Mouse (Mus musculus): Measurements from ENCODE around the gene Ihh.

Gene Ihh

DNA sequence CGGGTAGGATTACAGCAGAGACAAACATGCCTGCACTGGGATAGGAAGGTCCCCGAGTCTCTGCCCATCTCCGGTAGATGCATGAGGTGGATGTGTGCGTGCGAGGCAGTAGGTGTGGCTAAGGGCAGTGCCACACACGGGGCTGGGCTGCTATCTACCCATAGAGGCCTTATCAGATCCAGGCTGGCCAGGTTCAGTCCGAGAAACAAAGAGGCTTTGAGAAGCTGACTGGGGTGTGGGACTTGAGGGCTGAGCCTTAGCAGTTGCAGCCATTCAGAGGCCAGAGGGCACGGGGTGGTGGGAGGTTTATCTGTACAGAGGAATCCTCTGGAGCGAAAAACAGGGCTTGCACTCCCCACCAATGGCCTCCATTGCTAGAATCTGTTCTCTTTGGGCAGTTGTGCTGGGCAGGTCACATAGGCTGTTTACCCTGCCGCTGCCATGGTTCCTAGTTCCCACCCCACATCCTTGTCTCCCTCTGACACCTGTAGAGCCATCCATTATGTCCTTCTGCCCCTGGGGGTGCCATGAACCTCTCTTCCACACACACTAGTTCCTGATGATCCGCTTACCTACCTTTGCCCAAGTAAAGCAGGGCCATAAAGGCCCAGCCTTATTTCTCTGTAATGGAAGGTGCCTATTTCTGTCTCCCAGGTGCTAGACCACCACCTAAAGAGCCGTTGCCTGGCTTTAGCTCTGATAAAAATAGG, 9.7 kb downstream of the Ihh start:
- DNase-seq: no peak

DNA sequence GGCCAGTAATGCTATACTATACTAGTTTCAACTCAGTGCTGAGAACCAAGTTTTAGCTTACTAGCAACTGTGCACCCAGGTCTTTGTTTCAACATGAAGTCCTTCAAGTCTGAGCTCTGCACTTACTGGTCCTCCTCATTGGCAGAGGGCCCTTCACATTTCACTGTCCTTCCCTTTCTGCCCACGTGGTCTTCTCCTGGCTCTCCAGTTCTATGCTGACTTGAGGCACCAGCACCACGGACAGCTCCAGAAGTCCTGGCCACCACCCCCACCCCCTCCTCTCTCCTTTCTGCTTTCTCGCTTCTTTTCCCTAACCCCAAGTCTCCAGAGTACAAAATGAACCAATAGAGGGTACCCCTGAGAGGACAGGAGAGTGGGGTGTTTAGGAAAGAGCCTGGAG, 11.7 kb downstream of the Ihh start:
- DNase-seq: no peak

DNA sequence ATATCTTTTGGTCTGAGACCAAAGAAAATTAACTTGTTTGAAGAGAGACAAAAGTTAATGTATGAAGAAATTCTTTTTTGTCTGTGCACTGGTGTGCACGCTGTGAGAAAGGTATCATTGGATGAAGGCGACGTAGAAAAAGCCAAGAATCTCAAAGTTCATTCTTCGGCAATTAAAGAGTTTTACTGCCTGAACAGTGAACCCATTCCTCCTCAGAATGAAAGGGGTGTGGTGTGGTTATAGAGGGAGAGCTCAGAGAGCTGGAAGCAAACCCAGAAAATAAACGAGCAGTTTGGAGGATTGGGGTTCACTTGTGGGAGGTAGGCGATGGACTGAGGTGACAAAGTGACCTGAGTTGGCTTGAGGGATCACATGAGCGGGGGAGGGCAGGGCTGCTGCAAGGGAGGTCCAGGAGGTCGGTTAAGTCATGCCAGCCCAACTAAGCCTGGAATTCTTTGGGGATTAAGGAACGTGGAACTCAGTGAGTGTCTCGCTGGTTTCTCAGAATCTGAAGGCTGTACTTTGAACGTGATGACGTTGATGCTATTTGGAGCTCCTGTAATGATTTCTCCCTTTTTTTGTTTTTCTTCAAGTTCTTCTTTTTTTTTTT, 15.1 kb downstream of the Ihh start:
- DNase-seq: no peak

DNA sequence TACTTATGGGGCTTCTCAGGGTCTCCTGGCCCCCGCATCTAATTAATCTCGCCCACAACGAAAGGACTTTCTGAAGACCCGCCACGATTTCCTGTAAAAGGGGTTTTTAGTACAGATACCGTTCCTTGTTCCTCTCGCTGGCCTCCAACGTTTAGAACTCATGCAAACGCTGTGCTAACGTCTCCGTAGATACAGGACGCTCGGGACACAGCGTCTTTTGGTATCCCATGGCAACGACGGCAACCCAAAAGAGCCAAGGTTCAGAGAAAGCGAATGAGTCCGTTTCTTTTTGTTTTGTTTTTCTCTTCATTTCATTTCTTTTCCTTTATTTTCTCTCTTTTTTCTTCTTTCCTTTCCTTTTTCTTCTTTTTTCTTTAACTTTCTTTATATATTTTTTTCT, 16.1 kb downstream of the Ihh start, which contains the start of gene Cfap65:
Gene Cfap65, minus strand, starts transcription at position 198 of the 400 bp plus-strand sequence.
- no peak for DNase-seq

DNA sequence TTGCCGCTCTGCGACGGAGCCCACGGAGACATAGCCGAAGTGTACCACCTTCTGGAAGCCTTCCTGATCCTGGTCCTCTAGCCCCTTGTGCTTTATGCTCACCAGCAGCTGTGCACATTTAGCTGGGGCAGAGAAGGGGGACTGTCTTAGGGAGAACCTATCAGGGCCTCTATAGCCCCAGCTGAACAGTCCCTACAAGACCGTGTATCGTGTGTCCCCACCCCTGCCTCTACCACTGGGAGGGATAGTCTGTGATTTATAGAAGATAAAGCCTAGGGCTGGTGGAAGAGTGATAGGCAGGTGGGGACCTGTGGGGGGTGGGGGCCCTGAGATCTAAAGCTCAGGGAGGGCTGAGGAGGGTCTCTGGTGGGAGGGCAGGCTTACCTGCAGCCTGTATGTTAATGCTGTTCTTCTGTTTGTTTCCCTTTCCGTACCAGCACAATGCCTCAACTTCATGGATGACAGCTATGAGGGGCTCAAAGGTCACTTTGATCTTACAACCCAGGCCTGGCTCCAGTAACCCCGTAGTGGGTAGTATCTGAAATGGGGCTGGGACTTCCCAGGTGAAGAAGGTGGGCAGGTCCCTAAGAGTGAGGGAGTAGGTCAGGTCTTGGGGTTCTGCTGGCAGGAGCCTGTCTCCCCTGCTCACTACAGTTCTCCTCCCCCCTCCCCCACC, 23.7 kb downstream of the Ihh start:
- DNase-seq: no peak

DNA sequence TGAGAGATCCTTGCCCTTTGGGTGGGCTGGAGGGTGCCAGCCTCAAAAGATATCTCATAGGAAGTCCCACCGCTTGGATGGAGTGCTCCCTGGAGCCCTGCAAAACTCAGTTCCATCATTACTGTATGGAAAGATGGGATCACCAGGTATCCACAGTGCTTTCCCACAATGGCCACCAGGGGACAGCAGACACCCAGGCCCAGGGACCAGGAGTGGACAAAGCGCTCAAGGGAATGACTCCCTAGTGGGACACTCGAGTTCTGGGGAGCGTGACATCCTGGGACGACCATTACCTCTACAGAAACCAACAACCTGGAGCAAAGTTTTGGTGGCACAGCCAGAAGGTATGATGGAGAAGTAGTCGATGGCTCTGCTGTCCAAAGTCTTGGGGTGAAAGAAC, 24.8 kb downstream of the Ihh start:
- DNase-seq: peak; percentile 27

DNA sequence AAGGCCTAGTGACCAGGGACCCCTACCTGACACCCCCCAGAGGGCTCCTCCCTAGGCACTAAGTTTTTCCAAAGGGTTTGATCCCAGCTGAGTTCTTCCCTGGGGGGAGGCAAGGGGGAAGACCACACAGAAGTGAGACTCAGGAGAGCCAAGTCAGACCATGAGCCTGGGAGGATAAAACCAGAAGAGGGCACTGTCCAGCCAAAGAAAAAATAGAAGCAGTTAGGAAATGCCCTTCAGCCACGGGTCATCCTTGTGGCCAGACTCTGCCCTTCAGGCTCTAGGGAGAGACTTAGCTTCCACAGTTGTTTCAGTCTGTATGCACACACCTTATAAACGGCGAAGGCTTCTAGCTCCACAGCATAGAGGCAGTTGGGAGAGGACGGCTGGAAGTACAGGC, 27.0 kb downstream of the Ihh start:
- no peak for DNase-seq

DNA sequence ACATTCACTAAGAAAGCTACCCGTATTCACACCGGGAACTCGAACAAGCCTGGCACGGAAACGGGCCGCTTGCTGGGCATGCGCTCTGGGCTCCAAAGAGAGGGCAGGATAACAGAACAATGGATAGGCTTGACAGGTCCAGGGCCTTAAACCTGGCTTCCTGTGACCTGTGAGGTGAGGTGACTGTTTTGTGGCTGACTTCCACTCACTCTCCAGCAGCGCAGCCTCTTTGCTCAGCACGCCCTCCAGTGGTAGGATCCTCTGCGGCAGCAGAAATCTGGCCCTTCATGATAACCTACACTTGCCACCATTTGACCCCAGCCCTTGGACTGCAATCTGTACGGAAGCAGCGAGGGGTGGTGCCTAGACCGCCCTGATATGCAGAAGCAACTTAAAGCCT, 35.8 kb downstream of the Ihh start:
- DNase-seq: no peak

DNA sequence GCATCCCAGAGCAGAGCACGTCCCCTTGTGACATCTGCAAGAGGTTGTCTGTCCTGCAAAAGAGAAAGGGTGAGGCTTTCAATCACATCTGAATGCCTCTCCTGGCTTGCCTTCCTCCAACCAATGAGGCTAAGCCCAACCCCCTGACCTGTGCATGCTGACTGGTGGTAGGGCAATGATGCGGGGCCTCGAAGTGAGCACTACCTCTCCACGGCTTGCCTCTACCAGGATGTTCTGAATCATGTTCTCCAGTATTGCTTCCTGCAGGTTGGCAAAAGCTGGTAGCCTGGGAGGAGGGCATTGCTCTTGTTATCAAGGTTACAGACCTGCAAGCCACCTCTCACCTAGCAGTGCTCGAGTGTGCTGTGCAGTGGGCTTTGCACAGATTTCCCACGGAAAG, 49.3 kb downstream of the Ihh start:
- DNase-seq: no peak

DNA sequence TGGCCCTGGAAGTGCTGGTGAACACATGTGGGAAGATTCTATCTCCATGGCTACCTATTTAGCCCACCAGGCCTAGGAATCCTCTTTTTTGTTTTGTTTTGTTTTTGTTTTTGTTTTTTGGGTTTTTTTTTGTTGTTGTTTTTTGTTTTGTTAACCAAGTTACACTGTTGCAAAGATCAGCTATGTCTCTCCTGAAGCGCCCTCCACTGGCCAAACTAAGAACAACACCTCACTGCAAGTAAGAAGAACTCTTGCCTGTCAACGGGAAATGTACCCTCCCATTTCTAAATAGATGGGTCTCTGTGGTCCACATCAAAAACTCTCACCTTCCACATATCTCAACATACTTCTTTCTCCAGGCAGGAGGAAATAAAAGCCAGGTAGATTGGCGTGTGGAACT, 49.8 kb downstream of the Ihh start:
- DNase-seq: peak; percentile 59

DNA sequence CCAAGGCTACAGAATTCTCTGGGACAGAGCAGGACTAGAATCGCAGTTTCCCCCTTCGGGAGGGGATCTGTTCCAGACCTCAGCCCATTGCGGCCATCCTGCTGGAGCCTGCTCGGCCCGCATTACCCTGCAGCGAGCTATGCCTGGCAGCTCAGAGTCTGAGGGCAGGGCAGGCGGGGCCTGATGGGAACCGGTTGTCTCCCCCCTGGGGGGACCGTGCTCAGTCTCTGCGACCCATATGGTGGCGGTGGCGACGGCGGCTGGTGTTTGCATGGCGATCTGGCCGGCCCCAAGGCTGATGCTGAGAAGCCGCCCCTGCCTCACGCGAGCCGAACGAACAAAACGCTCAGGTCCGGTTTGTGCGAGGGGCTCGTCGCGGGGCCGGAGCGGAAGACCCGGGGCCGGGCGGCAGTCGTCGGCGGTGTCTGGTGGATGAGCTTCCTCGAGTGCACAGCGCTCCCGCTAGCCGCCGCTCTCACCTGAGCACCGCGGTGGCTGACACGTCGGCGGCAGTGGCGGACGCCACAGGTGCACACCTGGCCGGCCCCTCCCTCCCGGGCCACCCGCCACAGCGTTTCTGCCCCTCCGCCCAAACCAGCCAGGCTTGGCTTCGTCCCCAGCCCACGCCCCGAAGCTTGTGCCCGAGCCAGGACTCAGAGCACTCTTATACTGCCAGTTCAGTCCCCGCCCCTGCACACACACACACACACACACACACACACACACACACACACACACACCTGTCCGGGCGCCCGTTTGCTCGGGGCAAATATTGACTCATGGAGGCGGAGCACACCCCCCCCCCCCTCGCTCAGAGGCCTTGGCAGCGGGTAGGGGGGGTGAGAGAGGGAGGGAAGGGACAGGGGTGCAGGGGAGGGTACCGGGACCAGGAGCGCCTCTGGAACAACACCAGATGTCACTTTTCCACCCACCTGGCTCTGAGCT, 50.9 kb downstream of the Ihh start:
- no peak for DNase-seq

DNA sequence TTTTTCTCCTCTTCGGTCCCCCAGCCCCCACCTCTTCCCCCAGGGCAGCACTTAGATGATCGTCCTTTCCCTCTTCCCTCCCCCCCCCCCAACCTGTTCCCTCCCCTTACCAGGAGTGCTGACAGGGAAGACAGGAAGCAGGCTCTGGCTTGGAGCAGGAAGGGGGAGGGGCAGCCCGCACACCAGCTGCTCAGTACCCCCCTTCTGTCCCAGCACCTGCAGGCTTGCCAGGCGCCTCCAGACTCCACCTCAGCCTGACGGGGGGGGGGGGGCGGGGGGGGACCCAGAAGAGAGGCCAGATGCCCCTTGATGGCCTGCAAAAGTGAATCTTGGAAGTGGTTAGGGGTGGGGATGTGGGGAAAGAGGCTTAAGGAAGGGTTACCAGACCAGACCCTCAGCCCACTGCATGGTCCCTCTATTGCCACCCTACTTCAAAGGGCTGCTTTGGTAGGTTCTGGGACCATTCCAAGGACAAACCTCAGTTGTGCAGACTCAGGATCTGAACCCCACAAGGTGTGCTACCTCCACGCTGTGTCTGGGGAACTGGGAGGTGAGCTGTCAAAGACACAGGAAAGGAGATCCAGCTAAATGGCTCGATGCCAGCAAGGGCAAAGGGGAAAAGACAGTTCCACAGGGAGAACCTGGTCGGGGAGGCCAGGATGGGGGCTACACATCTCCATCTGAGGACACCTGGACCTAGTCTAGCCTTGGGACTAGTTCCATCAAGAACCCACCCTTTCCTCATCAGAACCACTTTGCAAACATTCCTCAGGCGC, 52.6 kb downstream of the Ihh start:
- DNase-seq: no peak

DNA sequence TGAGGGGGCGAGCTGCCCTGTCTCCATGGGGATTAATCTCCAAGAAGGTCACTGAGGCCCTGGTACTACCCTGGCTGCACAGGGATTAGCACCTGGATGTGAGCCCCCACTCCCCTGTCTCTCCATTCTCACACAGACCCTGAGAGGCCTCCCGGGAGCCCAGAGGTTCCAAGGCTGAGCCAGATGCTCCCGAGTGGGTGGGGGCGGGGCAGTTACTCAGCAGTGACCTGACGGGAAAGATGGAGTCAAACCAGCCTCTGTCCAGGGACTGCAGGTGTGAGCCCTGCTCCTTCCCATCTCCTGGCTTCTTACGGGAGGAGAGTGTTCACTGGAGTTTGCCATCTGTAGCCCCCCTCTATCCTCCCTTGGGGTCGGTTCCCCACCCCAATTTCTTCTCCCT, 53.5 kb downstream of the Ihh start:
- no peak for DNase-seq

Measured in cerebellum, adult 8-10 months (tissue).